Mouse (Mus musculus) limb, embryonic 15.5 days (tissue): ENCODE measurements at regions not wholly inside any gene's neighbourhood (a gene's known extent, or its start where the extent isn't known, plus 50 kb on each side); places are given as distances from the start of the nearest gene placed in this dataset.

Experiments used
- ATAC-seq: fragments of 200-750 bp; cut with Nextera tagmentation; 2 replicates; pipeline ENCODE4 v1.8.0; 2017; ENCODE audit warnings: low read depth, moderate TSS enrichment; ENCODE audit not compliant: insufficient number of reproducible peaks, low FRiP score, low TSS enrichment
- H3K27ac ChIP-seq: fragments of 300-500 bp; sonication (generic); 2 replicates; pipeline ENCODE4 v1.5.1; 2015; ENCODE audit warnings: moderate library complexity, mild to moderate bottlenecking, inconsistent platforms
- H3K27me3 ChIP-seq: fragments of 300-500 bp; sonication (generic); 2 replicates; pipeline ENCODE4 v1.6.1; 2015; ENCODE audit warnings: inconsistent platforms
- H3K36me3 ChIP-seq: fragments of 300-500 bp; sonication (generic); 2 replicates; pipeline ENCODE4 v1.6.1; 2015; ENCODE audit warnings: inconsistent platforms
- H3K4me1 ChIP-seq: fragments of 300-500 bp; sonication (generic); 2 replicates; pipeline ENCODE4 v1.6.1; 2015; ENCODE audit warnings: inconsistent platforms
- H3K4me2 ChIP-seq: fragments of 300-500 bp; sonication (generic); 2 replicates; pipeline ENCODE4 v1.6.1; 2015; ENCODE audit warnings: mild to moderate bottlenecking, inconsistent platforms
- H3K4me3 ChIP-seq: fragments of 300-500 bp; sonication (generic); 2 replicates; pipeline ENCODE4 v1.5.1; 2015; ENCODE audit warnings: mild to moderate bottlenecking, inconsistent platforms
- H3K9ac ChIP-seq: fragments of 300-500 bp; sonication (generic); 2 replicates; pipeline ENCODE4 v1.6.1; 2015; ENCODE audit warnings: inconsistent platforms
- H3K9me3 ChIP-seq: fragments of 300-500 bp; sonication (generic); 2 replicates; pipeline ENCODE4 v1.6.1; 2016; ENCODE audit warnings: inconsistent platforms
- WGBS: fragments of 180-500 bp; shearing (Covaris S2); methylation state at CpG from one replicate; pipeline ENCODE4 v1.1.7; 2015; 5-methylcytosine and 5-hydroxymethylcytosine counted together

GRCm38 (mm10) chr2:75542781-75543180 is 116.3 kb upstream of the Hnrnpa3 start:
- H3K27me3 ChIP-seq: no peaks in the 10 kb centered on the region
- H3K36me3 ChIP-seq: no peaks in the 10 kb centered on the region
- no peaks in the 10 kb centered on the region for H3K4me1 ChIP-seq
- no peak for ATAC-seq
- no peak overlapping the region for H3K27ac ChIP-seq
- no peak overlapping the region for H3K4me2 ChIP-seq
- no peak overlapping the region for H3K4me3 ChIP-seq
- WGBS: 57% methylated on average over 5 of the region's 5 CpGs
- H3K9me3 ChIP-seq: no peaks in the 10 kb centered on the region
- no peak overlapping the region for H3K9ac ChIP-seq

GRCm38 (mm10) chr2:75545971-75546370 is 113.1 kb upstream of the Hnrnpa3 start:
- Histone ChIP-seq H3K4me1 (no peaks in the 10 kb centered on the region), H3K36me3 (no peaks in the 10 kb centered on the region), H3K4me3 (no peak overlapping the region), H3K9me3 (no peaks in the 10 kb centered on the region), H3K9ac (no peak overlapping the region), H3K4me2 (no peak overlapping the region), H3K27me3 (no peaks in the 10 kb centered on the region), H3K27ac (no peak overlapping the region)
- no peak for ATAC-seq
- WGBS: 86% methylated on average over 7 of the region's 7 CpGs

DNA sequence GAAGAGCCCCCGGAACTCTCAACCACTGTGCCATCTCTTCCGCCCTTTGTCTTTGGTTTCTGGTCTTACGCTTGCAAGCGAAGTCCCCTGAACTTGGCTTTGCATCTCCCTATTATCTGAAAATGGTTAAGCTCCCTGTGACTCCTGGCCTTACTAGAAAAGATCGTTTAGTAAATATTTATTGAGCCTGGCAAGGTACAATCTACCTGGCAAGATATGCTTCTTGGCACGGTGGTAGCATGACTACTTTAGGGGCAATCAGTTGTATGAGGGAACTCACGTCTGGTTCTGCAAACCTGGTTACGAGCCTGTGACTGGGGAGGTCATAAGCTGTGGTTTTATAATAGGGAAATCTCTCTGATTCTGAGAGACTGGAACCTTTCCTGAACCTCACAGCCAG is 103.4 kb upstream of the Hnrnpa3 start:
- no peak overlapping the region for H3K27ac ChIP-seq
- H3K9ac ChIP-seq: no peak overlapping the region
- no peak for ATAC-seq
- H3K36me3 ChIP-seq: no peaks in the 10 kb centered on the region
- no peak overlapping the region for H3K4me2 ChIP-seq
- H3K9me3 ChIP-seq: no peaks in the 10 kb centered on the region
- peaks cover 14% of the 10 kb centered on the region for H3K4me1 ChIP-seq
- 74% methylated on average over 8 of the region's 8 CpGs for WGBS
- H3K27me3 ChIP-seq: no peaks in the 10 kb centered on the region
- H3K4me3 ChIP-seq: no peak overlapping the region

DNA sequence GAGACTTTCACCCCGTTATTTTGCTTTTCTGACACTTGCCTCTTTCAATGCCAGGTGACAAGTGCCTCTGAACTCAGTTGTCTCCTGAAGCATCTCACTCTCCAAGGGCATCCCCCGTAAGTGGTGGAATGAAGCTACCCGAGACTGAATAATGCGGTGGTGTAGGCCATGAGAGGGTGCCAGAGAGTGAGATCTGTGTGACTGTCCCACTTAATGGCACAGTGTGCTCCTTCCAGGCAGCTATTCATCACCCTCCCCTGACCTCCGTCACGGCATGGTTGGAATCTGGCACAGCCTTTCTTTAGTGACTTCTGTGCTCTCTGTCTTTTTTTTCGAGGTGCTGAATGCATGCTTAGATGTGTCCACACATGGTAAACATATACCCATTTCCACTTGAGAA is 102.3 kb upstream of the Hnrnpa3 start:
- Histone ChIP-seq H3K27me3 (no peaks in the 10 kb centered on the region), H3K27ac (no peak overlapping the region; the same call in 1 of the 2 replicates), H3K36me3 (no peaks in the 10 kb centered on the region), H3K4me3 (no peak overlapping the region), H3K9me3 (no peaks in the 10 kb centered on the region), H3K4me1 (peaks cover 14% of the 10 kb centered on the region), H3K4me2 (no peak overlapping the region), H3K9ac (no peak overlapping the region)
- WGBS: 47% methylated on average over 7 of the region's 7 CpGs
- no peak for ATAC-seq

- Histone ChIP-seq H3K4me1 (peaks cover 14% of the 10 kb centered on the region), H3K27ac (peak overlapping the region; percentile 59), H3K9ac (no peak overlapping the region), H3K36me3 (no peaks in the 10 kb centered on the region), H3K9me3 (no peaks in the 10 kb centered on the region), H3K27me3 (no peaks in the 10 kb centered on the region), H3K4me3 (no peak overlapping the region), H3K4me2 (no peak overlapping the region)
- no peak for ATAC-seq
- WGBS: 26% methylated on average over 11 of the region's 11 CpGs
Observed at GRCm38 (mm10) chr2:75557392-75557791, 101.7 kb upstream of the Hnrnpa3 start.

DNA sequence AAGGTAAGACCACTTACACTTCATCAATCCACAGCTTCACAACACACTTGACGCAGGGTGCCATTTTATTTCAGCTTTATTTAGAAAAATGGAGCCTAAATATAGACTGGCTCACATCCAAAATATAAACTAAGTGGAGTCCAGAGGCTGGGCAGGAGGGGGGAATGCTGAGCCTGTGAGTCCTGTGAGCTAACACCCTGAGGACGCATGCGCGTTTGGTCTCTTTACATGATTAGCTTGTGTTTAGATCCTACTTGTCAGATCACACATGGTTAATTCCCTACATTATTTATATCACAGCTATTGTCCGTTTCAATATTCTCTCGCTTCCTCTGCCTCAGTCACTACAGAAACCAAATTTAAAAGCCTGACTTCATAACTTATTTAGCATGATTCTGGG is 99.1 kb upstream of the Hnrnpa3 start:
- H3K4me1 ChIP-seq: peaks cover 17% of the 10 kb centered on the region
- H3K9ac ChIP-seq: no peak overlapping the region
- 58% methylated on average over 6 of the region's 6 CpGs for WGBS
- no peaks in the 10 kb centered on the region for H3K9me3 ChIP-seq
- no peak overlapping the region for H3K4me3 ChIP-seq
- H3K4me2 ChIP-seq: no peak overlapping the region
- no peaks in the 10 kb centered on the region for H3K36me3 ChIP-seq
- H3K27ac ChIP-seq: no peak overlapping the region
- no peaks in the 10 kb centered on the region for H3K27me3 ChIP-seq
- no peak for ATAC-seq

DNA sequence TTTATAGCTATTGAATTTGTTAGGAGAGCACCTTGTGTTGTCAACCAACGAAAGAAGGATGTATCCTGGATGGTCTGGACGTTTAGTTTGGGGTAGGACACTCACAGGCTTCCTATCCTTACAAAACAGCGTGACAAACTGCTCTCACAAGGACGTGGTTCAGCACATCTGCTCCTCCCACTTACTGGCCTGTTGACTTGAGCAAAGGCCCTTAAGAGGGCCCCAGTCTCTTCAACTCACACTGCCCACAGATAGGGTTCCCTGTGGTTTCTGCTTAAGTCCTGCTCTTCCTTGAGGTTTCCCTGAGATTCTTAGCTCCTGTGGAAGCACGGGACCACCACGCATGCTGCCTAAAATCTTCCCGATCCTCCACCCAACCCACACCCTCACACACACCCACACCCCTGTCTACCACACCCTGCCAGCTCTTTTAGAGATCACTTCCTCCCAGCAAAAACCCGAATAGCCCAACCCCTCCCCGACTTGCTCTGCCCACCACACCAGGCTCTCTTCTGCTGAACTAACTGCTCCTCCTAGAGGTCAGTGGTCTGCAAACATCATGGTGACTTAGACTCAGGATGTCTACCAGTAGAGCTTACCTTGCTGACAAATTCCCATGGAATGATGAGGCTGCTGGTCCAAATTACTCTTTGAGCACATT is 95.7 kb upstream of the Hnrnpa3 start:
- H3K4me2 ChIP-seq: no peak overlapping the region
- H3K9me3 ChIP-seq: no peaks in the 10 kb centered on the region
- H3K36me3 ChIP-seq: no peaks in the 10 kb centered on the region
- H3K4me3 ChIP-seq: no peak overlapping the region
- H3K9ac ChIP-seq: no peak overlapping the region
- H3K27ac ChIP-seq: no peak overlapping the region
- no peak for ATAC-seq
- no peaks in the 10 kb centered on the region for H3K27me3 ChIP-seq
- WGBS: 54% methylated on average over 9 of the region's 9 CpGs
- H3K4me1 ChIP-seq: peaks cover 4% of the 10 kb centered on the region; the same call in 1 of the 2 replicates

- Histone ChIP-seq H3K27me3 (no peaks in the 10 kb centered on the region), H3K36me3 (no peaks in the 10 kb centered on the region), H3K27ac (no peak overlapping the region), H3K4me1 (0 out of 2 replicates have a peak, but pooled peaks cover 4% of the 10 kb centered on the region), H3K9ac (no peak overlapping the region), H3K9me3 (no peaks in the 10 kb centered on the region), H3K4me2 (no peak overlapping the region), H3K4me3 (no peak overlapping the region)
- ATAC-seq: no peak
- WGBS: 78% methylated on average over 5 of the region's 5 CpGs
Observed at GRCm38 (mm10) chr2:75564809-75565208, 94.3 kb upstream of the Hnrnpa3 start.

DNA sequence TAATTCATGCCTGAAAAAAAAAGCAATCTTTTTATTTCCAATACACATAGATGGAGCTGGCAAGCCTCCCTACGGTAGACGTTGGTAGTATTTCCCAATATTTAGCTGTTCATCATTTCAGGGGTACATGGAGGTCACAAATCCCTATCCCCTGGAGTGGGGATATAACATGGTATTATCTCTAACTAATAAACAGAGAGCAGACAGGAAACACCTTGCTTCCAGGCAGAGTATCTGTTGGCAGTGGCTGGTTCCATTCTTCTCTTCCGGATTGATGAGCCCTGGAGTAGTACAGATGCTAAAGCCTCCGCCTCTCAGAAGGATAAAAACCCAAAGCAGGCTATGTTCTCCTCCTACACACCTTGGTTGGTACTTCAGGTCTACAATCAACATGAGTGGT is 91.9 kb upstream of the Hnrnpa3 start:
- 76% methylated on average over 4 of the region's 4 CpGs for WGBS
- Histone ChIP-seq H3K27me3 (no peaks in the 10 kb centered on the region), H3K4me3 (no peak overlapping the region), H3K9me3 (no peaks in the 10 kb centered on the region), H3K27ac (no peak overlapping the region), H3K4me2 (no peak overlapping the region), H3K36me3 (no peaks in the 10 kb centered on the region), H3K9ac (no peak overlapping the region), H3K4me1 (0 out of 2 replicates have a peak, but pooled peaks cover 4% of the 10 kb centered on the region)
- ATAC-seq: no peak

- no peaks in the 10 kb centered on the region for H3K9me3 ChIP-seq
- no peak overlapping the region for H3K9ac ChIP-seq
- no peak overlapping the region for H3K27ac ChIP-seq
- no peak overlapping the region for H3K4me3 ChIP-seq
- no peaks in the 10 kb centered on the region for H3K36me3 ChIP-seq
- H3K4me1 ChIP-seq: no peaks in the 10 kb centered on the region
- no peak for ATAC-seq
- no peak overlapping the region for H3K4me2 ChIP-seq
- H3K27me3 ChIP-seq: no peaks in the 10 kb centered on the region
- 80% methylated on average over 6 of the region's 6 CpGs for WGBS
Observed at GRCm38 (mm10) chr2:75569756-75570155, 89.3 kb upstream of the Hnrnpa3 start.

DNA sequence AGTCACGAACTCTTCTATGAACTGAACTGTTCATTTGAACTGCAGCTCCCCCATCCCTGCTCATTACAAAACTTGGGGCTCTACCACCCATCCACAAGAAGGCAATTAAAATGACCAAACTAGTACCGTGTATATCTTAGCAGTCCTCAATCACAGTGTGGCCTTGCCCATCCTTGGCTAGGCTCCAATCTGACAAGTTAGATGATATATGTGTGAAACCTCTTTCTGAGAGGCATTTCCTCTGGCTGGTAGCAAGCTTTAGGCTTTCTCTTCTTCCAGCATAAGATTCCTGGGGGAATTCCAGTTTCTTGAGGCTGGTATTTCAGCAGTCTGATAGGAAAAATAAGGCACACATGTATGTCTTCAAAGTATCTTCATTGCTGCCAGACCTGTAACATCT is 88.8 kb upstream of the Hnrnpa3 start:
- WGBS: 60% methylated on average over 2 of the region's 2 CpGs

DNA sequence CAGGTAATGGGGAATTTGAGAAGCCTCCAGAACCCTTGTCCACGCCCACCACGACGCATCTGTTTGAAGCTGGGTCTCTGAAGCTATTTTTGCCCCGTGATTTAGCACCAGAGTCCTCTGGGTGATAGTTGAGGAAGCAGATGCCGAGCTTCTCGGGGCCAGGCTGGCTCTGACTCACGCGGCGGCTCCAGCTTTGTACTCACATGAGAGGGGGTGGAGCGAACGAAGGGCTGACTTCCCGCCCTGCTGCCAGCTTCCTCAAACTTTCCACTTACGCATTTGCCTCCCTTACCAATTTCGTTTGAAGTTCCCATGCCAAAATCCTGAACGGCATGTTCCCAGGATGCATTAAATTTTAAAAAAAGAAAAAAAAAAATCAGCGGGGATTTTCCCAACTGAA is 74.1 kb upstream of the Hnrnpa3 start:
- 0% methylated on average over 16 of the region's 16 CpGs for WGBS
- peak; percentile 74; the same call in 1 of the 2 replicates for ATAC-seq
- no peaks in the 10 kb centered on the region for H3K9me3 ChIP-seq

More for the DNA sequence above, 88.8 kb upstream of the Hnrnpa3 start:
- H3K27ac ChIP-seq: no peak overlapping the region
- no peaks in the 10 kb centered on the region for H3K9me3 ChIP-seq
- no peaks in the 10 kb centered on the region for H3K27me3 ChIP-seq
- H3K4me1 ChIP-seq: no peaks in the 10 kb centered on the region
- no peak for ATAC-seq
- no peak overlapping the region for H3K4me2 ChIP-seq
- no peak overlapping the region for H3K9ac ChIP-seq
- no peak overlapping the region for H3K4me3 ChIP-seq
- no peaks in the 10 kb centered on the region for H3K36me3 ChIP-seq

DNA sequence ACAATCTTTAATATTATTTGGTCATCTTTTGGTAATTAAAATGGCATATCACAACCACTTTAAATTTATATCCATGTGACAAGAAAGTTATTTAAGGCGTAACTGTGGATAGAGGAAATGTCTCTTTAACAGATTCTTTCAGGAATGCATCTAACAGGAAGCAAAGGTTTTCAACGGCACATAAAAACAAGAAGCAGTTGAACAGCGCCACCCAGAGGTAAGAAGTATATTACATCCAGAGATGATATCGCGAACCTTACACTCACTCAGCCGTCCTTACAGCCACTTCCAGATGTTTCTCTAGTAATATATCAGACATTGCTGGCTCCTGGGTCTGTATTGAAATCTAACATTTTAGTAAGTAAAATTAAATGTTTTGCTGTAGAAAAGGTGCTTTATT is 70.5 kb upstream of the Hnrnpa3 start:
- H3K4me1 ChIP-seq: peaks cover 14% of the 10 kb centered on the region
- no peak for ATAC-seq

More for the DNA sequence above, 74.1 kb upstream of the Hnrnpa3 start:
- Histone ChIP-seq H3K36me3 (no peaks in the 10 kb centered on the region), H3K4me3 (peak overlapping the region; percentile 32), H3K27ac (0 out of 2 replicates have a peak overlapping the region, but pooled peaks have one; percentile 11), H3K4me2 (peak overlapping the region; percentile 51), H3K9ac (no peak overlapping the region), H3K27me3 (peaks cover 16% of the 10 kb centered on the region), H3K4me1 (peaks cover 11% of the 10 kb centered on the region)

More for the DNA sequence above, 70.5 kb upstream of the Hnrnpa3 start:
- Histone ChIP-seq H3K9me3 (no peaks in the 10 kb centered on the region), H3K27me3 (peaks cover 42% of the 10 kb centered on the region), H3K36me3 (no peaks in the 10 kb centered on the region), H3K27ac (no peak overlapping the region), H3K4me2 (no peak overlapping the region), H3K4me3 (no peak overlapping the region), H3K9ac (no peak overlapping the region)
- 1% methylated on average over 6 of the region's 6 CpGs for WGBS
